Mouse (Mus musculus) cerebellum, adult 2 months (tissue): ENCODE data around the gene Usp54.

ENCODE experiments used
- CTCF ChIP-seq: fragments of 200-500 bp; IDR thresholded peaks from 2 replicates; pipeline ENCODE4 v1.5.1; 2011; ENCODE audit warnings: low read depth, mild to moderate bottlenecking, control low read depth, low read length, moderate library complexity, borderline replicate concordance; ENCODE audit not compliant: insufficient read depth
- POLR2A ChIP-seq: fragments of 200-500 bp; IDR thresholded peaks from 2 replicates; pipeline ENCODE4 v1.6.1; 2011; ENCODE audit warnings: low read length, control low read depth, borderline replicate concordance; ENCODE audit not compliant: insufficient read depth

DNA sequence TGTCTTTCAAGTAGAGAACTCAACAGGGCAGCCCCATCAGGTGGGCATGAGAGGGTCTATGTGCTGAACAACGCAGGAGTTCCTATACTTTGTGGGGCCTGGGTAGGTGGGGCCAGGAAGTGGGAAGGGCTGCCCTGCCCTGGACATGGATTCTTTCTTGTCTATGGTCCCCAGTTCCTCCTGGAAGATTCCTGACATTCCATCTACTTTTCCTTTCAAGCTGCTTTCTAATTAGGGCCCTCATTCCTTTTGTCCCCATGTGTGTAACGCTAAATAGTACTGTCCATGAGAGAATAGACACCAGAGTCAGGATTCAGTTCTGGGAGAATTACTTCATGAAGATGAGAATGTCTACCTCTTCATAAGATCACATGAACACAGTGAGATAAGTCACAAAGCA is 22.7 kb upstream of the Usp54 start:
- no peak for TF ChIP-seq POLR2A
- no peak for TF ChIP-seq CTCF
